Mouse (Mus musculus): ENCODE results near the gene Ypel3.
"Not testable (repeated sequence)": the region's sequence is repeated elsewhere in the genome, so short reads cannot be mapped to it uniquely, and the experiment has no call there.

Ypel3 gene

DNA sequence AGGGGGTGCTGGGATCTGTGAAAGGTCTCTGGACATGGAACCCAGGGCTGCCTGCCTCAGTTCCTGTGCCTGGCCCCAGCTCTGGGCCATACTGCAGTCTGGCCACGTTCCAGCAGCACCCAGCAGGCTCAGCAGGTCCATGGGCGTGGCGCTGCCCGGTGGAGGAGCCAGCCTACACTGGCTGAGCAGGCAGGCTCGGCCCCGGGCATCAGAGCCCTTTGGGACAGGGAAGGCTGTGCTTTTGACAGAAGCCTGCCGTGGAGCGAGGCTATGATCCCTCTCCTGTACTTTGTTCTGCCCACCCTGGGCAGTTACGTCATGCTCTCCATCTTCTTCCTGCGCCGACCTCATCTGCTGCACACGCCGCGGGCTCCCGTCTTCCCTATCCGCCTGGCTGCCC, 10.6 kb upstream of the Ypel3 start, which contains the start of gene Gdpd3:
Gene Gdpd3 (plus strand): TSS at position 134 of the 400 bp plus-strand sequence.
- no peak for DNase-seq (ENCODE audit: low read depth, low spot score)

DNA sequence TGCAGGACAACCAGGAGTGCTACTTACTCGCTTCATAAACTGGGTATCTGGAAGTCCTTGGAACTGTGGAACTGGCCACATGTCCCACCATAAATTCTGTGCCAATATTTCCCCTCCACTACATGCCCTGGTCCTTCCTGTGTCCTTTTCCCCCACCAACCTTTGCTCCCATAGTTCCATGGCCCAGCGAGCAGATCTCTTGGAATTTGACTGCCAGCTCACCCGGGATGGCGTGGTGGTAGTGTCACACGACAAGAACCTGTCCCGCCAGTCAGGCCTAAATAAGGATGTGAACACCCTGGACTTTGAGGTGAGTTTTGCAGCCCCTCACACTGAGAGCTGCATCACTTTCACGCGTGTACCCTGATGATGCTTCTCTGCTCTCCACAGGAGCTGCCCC, 9.8 kb upstream of the Ypel3 start:
- no peak for DNase-seq (ENCODE audit: low read depth, low spot score)

DNA sequence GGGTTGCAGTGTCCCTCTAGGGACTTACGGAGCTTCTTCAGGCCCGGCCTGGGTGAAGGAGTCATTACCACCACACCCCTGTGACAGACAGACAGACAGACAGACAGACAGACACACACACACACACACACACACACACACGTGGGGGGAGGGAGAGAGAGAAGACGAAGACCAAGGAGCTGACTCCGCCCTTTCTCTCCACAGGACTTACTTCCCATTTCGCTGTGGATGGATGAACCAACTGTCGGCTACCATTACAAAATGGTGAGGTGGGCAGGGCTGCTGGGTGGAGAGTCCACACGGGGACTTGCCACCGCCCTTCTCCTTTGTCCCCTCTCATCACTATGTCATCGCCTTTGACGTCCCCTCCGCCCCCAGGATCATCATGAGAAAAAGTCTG, 6.0 kb upstream of the Ypel3 start:
- no peak for DNase-seq (ENCODE audit: low read depth, low spot score)

DNA sequence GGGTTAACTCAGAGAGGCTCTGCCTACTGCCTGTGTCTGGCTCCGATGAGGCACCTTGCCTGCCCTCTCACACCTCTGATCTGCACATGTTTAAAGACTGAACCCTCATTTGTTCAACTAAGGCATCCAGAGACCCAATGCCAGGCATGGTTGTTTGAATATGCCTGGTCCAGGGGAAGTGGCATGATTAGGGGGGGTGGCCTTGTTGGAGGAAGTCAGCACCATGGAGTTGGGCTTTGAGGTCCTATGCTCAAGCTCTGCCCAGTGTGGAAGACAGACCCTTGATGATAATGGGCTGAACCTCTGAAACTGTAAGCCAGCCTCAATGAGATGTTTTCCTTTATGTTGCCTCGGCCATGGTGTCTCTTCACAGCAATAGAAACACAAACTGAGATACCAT, 3.4 kb upstream of the Ypel3 start:
- DNase-seq (ENCODE audit: low read depth, low spot score) = no peak

DNA sequence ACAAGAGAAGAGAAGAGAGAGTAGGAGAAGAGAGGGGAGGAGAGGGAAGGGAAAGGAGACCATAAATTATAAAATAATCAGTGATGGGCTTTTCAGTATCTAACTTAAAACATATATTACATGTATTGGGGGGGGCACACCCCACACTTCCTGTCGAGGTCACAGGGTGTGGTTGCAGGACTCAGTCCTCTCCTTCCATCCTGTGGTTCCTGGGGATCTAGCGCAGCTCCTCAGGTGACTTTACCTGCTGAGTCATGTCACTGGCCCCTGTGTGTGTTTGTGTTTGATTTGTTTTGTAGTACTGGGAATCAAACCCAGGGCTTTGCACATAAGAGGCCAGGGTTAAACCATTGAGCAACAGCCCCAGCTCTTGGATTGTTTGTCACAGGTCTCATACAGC, 2.3 kb upstream of the Ypel3 start:
- no peak for DNase-seq (ENCODE audit: low read depth, low spot score)

DNA sequence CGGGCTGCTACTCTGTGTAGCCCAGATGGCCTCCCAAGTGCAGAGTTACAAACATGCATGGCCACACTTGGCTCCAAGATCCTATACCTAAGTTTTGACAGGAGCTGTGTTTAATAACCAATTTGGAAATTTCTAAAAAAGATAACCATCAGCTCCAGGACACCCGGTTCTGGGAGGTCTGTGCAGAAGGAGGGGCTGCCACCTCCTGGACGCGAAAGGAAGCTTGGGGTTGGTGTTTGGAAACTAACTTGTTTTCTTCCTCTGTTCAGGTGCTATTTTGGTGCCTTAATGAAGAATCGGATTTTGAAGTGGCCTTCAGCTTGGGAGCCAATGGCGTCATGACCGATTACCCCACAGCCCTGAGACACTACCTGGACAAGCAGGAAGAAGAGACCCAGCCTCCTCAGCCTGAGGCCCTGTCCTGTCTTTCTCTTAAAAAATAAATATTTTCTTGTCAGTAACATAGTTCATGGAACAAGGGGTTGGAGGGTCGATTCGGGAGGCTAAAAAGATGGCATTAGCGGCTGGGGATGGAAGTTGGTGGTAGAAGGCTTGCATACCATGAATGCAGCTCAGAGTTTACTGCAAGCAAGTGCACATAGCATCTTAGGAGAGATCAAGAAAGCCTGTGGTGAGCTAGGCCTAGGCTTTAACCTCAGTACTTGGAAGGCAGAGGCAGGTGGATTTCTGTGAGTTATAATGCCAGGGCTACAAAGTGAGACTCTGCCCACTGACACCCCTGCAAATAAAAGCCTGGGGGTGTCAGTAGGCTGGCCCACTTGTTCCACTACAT, 1.4 kb upstream of the Ypel3 start:
- no peak for DNase-seq (ENCODE audit: low read depth, low spot score)

DNA sequence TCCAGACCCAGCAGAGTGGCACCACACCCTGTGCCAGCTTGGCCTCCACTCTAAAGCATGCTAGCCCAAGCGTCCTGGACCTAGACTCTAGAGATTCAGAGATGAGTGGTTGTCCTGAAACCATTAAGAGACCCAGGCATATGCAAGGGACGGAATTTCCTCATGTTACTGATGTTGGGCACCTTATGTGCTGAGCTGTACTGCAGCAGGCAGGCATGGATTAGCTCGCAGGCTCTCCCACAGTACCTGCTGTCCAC, 849 bp upstream of the Ypel3 start:
- DNase-seq (ENCODE audit: low read depth, low spot score) = no peak

DNA sequence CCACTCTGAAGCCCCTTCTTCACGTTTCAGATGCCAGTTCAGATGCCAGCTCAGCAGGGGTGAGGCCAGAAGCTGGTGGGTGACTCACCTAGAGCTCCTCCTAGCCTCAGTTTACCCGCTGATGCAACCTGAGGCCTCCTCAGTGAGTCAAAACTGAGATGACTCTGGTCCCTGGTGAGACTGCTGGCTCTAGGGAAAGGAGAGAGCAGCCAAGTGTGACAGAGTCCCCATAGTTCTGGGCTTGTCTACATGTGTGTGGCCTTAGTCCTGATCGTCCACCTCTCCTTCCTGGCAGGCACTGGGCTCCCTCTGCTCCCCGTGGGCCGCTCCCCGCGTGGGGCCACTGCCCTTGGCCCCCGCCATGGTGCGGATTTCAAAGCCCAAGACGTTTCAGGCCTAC, 721 bp downstream of the Ypel3 start:
- peak; percentile 68 for DNase-seq (ENCODE audit: low read depth, low spot score)

DNA sequence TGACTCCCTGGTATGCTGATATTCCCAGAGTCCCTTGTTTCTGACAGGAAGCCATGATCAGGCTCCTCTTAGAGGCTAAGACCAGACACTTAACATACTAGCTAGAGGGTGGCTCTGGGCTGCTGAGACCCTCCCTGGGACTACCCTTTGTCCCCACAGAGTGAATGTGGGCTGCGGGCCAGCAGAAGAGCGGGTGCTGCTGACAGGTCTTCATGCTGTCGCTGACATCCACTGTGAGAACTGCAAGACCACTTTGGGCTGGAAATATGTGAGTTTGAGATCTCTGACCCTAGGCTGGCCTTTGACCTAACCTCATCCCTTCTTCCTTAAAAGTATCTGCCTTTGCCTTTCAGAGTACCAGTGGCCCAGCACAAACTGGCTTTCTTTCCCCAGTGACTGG, 1.4 kb downstream of the Ypel3 start:
- DNase-seq (ENCODE audit: low read depth, low spot score) = no peak

DNA sequence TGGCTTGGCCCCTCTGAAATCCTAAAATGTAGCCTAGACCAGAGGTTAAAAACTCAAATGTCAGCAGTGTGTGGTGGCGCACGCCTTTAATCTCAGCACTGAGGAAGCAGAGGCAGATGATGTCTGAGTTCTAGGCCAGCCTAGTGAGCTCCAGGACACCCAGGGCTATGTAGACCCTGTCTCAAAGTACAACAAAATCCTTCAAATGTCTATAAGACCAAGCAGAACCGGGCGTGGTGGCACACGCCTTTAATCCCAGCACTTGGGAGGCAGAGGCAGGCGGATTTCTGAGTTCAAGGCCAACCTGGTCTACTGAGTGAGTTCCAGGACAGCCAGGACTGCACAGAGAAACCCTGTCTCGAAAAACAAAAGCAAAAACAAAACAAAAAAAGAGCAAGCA, 2.3 kb downstream of the Ypel3 start:
- DNase-seq (ENCODE audit: low read depth, low spot score) = not testable (repeated sequence)

DNA sequence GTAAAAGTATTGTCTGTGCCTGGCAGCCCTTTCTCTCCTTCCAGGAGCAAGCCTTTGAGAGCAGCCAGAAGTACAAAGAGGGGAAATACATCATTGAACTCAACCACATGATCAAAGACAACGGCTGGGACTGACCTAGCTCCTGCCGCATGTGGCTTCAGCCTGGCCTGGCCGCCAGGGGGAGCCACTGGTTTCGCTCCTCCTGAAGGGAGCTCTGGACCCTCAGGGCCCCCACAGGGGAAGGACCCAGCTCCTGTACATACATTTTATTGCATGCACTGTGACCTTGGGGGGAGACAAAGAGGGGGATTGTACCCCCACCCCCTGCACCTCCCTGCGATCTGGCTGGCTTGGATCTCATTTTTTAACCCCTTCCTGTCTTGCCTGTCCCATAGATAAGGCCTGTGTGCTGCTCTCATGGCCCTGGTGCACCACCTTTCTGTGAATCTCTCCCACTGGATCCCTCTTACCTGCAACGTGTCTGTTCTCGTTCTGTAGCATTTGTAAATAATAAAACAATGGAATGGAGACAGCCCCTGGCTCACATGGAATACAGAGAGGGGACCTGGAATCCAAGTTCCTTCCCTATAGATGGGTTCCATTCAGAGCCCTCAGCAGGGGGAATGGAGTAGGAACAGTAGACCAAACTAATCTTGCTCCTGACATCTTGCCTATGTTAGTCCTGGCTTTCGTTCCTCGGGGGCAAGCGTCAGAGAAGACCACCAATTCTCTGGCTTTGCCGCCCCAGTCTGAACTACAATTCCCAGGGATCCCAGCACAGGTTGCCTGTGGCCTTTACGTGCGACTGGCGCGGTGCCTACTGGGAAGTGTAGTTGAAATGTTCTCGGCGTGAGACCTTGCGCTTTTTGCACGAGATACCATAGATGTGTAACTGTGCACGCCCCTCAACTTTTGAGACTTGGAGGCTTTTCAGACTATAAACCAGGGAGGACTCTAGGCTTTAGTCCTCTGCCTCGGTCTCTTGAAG, 3.5 kb downstream of the Ypel3 start:
- peak; percentile 94 for DNase-seq (ENCODE audit: low read depth, low spot score)

DNA sequence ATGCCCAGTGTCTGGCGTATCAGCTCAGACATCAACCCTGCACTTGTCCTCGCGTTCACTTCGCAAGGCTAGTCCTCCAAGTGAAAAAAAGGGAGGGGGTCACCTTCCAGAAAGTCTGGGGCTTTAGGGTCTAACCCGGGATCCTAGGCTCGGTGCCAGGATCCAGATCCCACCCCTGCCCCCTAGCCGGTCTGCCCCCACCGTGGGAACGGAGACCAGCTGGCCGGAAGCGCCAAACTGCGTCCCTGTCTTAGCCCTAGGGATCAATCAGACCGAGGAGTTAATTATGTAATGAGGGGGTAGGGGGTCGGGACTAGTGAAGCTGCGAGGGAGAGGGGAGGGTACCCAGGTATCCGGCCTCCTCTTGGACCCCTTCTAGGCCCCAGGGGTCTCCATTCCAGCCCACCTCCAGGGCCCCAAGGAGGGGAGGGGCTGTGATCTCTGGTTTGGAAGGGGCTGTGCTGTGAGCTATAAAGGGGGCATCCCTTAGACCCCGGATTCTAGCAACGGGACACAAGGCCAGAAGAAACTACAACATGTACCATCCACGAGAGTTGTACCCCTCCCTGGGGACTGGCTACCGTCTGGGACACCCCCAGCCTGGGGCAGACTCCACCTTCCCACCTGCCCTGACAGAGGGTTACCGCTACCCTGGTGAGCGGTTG, 4.3 kb downstream of the Ypel3 start, which contains the start of gene Tbx6:
Gene Tbx6 (plus strand): TSS at position 513 of the 665 bp plus-strand sequence.
- no peak for DNase-seq (ENCODE audit: low read depth, low spot score)

DNA sequence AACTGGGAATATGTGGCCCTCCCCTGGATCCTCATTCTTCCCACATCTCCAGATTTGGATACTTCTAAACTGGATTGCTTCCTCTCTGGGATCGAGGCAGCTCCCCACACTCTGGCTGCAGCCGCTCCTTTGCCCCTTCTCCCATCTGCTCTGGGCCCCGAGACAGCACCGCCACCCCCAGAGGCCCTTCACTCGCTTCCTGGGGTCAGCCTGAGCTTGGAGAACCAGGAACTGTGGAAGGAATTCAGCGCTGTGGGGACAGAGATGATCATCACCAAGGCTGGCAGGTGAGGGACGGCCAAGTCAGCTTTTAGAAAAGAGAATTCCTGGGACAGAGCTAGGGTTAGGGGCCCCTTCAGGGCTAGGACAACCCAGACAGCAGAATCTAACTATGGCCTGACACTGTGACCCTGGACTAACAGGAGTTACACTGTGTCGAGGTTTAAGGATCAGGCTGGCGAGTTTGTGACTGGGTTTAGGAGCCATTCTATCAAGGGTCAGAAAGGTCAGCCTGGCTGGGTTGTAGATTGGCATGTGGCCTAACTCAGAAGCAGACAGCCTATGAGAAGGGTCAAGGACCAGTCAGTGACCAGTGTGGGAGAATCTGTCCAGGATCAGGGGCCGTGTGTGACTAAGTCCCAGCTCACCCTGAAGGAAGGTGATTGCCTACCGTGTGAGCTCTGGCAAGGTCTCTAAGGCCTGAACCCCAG, 5.1 kb downstream of the Ypel3 start:
- no peak for DNase-seq (ENCODE audit: low read depth, low spot score)

DNA sequence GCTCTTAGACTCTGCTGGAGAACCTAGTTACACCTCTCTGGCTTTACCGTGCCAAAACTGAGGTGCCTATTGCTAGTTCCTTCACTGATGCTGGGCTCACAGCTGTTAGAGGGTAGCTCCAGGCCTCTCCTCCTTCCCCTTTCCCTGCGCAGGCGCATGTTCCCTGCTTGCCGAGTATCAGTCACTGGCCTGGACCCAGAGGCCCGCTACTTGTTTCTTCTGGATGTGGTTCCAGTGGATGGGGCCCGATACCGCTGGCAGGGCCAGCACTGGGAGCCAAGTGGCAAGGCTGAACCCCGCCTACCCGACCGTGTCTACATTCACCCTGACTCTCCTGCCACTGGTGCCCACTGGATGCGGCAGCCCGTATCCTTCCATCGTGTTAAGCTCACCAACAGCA, 5.9 kb downstream of the Ypel3 start:
- no peak for DNase-seq (ENCODE audit: low read depth, low spot score)

DNA sequence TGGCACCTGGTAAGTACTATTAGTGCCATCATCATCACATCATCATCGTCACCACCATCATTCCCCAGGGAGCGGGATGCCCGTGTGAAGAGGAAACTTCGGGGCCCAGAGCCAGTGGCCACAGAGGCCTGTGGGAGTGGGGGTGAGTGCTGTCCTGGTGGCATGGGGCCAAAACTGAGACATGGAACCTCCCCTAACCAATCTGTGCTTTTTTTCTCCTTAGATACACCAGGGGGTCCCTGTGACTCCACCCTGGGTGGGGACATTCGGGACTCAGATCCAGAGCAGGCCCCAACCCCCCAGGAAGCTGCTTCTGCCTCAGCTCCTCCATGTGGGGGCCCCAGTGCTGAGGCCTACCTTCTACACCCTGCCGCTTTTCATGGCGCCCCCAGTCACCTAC, 7.7 kb downstream of the Ypel3 start:
- DNase-seq (ENCODE audit: low read depth, low spot score) = no peak

DNA sequence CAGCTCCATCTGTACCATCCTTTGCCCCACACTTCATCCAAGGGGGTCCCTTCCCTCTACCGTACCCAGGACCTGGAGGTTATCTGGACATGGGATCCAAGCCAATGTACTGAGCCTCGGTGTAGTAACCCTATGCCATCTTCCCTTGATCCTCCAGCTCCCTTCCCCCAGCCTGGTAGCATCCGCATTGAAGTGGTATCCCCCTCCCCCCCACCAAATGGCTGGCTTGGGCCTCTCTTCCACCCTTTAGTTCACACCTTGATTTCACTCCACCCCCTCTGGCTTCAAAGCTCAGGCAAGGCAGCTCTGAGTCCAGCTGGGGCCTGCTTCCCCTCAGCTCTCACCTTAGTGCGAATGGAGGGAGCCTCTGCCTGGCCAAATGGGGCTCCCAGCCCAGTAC, 8.3 kb downstream of the Ypel3 start:
- DNase-seq (ENCODE audit: low read depth, low spot score) = no peak

DNA sequence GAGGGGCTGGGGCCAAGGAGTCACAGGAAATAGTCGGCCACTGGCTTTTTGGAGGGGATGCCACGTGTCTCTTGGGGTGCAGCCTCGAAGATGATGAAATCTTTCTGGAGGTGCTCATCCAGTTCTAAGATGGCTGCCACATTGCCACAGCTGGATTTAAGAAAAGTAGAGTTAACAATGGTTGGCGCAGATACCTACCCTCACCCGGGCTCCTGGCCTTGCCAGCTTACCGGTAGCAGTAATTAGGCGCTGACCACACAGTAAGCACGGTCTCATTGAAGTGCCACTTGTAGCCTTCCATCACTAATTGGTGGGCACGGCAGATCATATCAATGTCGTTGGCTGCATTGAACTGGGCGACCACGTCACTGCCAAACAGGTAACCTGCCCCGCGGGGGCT, 9.4 kb downstream of the Ypel3 start:
- no peak for DNase-seq (ENCODE audit: low read depth, low spot score)

DNA sequence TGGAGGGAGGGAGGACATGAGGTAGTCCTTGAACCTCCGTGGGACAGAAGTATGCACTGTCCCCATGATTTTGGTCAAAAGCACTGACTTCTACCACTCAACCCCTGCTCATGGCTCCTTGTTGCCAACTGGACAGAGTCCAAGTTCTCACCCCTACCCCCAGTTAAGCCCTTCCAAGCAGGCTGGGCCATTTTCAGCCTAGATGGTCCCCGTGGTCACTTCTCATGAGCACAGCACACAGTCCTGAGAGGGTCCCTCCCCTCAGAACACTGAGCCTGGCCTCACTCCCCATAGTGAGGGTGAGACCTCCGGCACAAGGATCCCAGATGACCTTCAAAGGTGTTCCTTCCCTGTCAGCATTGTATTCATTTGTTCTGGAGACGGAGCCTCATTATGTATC, 12.4 kb downstream of the Ypel3 start:
- no peak for DNase-seq (ENCODE audit: low read depth, low spot score)

DNA sequence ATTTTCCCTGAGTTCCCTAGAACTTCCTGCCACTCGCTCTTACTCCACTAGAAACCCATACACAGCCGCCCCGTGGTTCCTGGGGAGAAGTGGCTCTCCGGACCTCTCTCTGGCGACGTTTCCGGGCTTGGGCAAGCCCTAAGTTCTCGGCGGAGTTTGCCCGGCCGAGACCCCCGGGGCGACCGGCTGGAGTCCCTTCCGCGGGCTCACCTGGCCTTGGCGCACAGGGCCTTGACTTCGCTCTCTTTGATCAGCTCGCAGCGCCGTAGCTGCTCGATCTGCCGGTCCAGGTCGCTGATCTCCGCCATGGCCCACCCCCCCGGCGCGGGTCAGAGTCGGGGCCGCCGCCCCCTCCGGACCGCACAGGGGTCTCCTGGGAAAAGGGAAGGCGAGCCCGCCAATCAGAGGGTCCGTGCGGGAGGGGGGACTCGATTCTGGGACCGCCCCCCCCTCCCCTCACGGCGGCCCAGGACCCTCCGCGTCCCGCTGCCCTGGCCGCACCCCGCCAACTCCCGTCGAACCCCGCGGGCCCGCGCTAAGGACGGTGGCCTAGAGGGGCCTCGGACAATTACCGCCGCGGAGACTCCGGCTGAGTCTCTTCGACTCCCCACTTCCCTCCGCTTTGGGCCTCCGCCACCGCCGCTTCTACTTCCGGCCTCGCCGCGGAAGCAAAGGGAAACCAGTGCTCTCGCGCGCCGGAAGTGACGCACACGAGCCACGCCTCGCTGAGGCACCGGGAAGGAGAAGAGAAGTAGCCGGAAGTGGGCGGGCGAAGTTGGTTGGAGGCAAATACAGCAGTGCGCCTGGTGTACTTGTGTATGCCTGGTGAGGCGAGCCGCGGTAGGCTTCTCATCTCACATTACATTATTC, 15.3 kb downstream of the Ypel3 start, which contains the start of gene Ppp4c:
Gene Ppp4c (minus strand): TSS at position 646 of the 870 bp plus-strand sequence.
- peak; percentile 99 for DNase-seq (ENCODE audit: low read depth, low spot score)

DNA sequence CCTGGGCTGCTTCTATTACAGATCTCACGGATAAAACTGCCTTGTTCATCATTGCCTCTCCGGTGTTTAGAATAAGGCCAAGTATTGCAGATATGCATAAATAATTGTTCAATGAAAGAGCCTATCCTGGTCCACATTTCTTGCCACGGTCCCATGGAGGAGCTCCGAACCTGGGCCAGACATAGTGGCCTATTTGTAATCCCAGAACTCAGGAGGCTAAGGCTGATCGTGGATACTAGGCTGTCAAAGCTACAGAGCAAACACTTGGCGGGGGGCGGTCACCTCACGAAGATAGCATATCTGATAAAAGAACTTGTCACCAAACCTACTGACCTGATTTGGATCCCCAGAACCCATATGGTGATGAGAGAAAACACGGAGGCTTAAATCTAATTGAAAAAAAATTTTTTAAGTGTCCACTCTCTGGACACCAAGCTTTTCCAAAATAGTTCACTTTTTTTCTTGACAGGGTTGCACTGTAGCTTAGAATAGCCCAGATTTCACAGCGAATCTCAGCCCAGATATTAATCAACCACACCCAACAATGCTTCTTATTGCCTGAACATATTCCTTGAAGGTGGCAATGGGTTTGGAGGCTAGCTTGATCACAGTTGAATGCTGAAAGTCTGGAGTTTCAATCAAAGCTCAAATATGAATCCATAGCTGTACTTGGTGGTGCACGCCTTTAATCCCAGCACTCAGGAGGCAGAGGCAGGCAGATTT, 16.1 kb downstream of the Ypel3 start:
- no peak for DNase-seq (ENCODE audit: low read depth, low spot score)

Measured in brain, adult 2 months (tissue).